Mouse (Mus musculus) adrenal gland, adult 8-10 months (tissue): Measurements from ENCODE around the gene Vmn2r-ps159. TPM values are rescaled to one million over a fixed set of nuclear protein-coding genes. Genes with fewer than 3 reads are reported as not detected.
"Not testable (repeated sequence)": the region's sequence is repeated elsewhere in the genome, so short reads cannot be mapped to it uniquely, and the experiment has no call there.

Source experiments
- DNase-seq: peaks from one replicate; pipeline ENCODE4 v3.0.0; 2022
- total RNA-seq, 4 experiments: library from RNA; stranded (reverse); gene quantifications; 2 replicates each; pipeline ENCODE4 v1.2.4; 2022

The Vmn2r-ps159 gene
- not detected for total RNA-seq

GRCm38 (mm10) chr4:156330803-156331202 is at the start of gene Vmn2r-ps159:
Vmn2r-ps159 (plus strand) TSS chr4:156331103.
- DNase-seq, result not testable (repeated sequence)

GRCm38 (mm10) chr4:156341601-156342504 is 10.9 kb downstream of the Vmn2r-ps159 start:
- DNase-seq, result not testable (repeated sequence)

DNA sequence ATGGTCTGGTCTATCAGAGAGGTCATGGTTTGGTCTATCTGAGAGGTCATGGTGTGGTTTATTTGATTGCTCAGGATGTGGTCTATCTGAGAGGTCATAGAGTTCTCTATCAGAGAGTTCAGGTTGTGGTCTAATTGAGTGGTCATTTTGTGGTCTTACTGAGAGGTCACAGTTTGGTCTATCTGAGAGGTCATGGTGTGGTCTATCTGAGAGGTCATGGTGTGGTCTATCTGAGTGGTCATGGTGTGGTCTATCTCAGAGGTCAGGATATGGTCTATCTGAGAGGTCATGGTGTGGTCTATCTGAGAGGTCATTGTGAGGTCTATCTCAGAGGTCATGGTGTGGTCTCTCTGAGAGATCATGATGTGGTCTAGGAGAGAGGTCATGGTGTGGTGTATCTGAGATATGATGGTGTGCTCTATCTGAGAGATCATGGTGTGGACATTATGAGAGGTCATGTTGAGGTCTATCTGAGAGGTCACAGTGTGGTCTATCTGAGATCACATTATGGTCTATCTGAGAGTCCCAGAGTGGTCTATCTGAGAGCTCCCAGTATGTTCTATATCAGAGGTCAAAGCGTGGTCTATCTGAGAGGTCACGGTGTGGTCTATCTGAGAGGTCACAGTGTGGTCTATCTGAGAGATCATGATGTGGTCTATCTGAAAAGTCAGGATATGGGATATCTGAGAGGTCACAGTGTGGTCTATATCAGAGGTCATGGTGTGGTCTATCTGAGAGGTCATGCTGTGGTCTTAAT is 11.8 kb downstream of the Vmn2r-ps159 start:
- DNase-seq, result no peak

- DNase-seq, result no peak
Observed at GRCm38 (mm10) chr4:156343332-156343731, 12.4 kb downstream of the Vmn2r-ps159 start.

DNA sequence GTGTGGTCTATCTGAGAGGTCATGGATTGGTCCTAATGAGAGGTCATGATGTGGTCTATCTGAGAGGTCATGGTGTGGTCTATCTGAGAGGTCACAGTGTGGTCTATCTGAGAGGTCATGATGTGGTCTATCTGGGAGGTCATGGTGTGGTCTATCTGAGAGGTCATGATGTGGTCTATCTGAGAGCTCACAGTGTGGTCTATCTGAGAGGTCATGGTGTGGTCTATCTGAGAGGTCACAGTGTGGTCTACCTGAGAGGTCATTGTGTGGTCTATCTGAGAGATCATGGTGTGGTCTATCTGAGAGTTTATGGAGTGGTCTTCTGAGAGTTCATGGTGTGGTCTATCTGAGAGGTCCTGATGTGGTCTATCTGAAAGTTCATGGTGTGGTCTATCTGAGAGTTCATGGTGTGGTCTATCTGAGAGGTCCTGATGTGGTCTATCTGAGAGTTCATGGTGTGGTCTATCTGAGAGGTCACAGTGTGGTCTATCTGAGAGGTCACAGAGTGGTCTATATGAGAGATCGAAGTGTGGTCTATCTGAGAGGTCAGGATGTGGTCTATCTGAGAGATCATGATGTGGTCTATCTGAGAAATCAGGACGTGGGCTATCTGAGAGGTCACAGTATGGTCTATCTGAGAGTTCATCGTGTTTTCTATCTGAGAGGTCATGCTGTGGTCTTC is 26.0 kb downstream of the Vmn2r-ps159 start:
- DNase-seq, result not testable (repeated sequence)

Other genes starting within 250 kb of the Vmn2r-ps159 start
- gene 9430015G10Rik, start 221.1 kb upstream of the Vmn2r-ps159 start, total RNA-seq, result 10 to 100 TPM; 10.7 to 22.9 (median 14.1) TPM
- under 1 TPM in 3 of 4 experiments, not detected in 1; 0.11 to 0.23 (median 0.22) TPM for gene Rnf223, start 200.6 kb upstream of the Vmn2r-ps159 start, total RNA-seq
- gene Agrn, start 133.6 kb upstream of the Vmn2r-ps159 start, total RNA-seq, result 10 to 100 TPM; 29.7 to 54.3 (median 41.1) TPM
- 1 to 10 TPM; 3.1 to 3.9 (median 3.6) TPM for gene Isg15, start 130.3 kb upstream of the Vmn2r-ps159 start, total RNA-seq
- gene AW011738, start 127.8 kb upstream of the Vmn2r-ps159 start, total RNA-seq, result 1 to 10 TPM; 3.0 to 6.5 (median 4.8) TPM
- 1 to 10 TPM; 3.1 to 7.0 (median 5.3) TPM for gene Perm1, start 115.2 kb upstream of the Vmn2r-ps159 start, total RNA-seq
- 10 to 100 TPM; 23.8 to 44.1 (median 32.9) TPM for gene Plekhn1, start 96.2 kb upstream of the Vmn2r-ps159 start, total RNA-seq
- 10 to 100 TPM; 32.8 to 41.8 (median 39.8) TPM for gene Noc2l, start 95.1 kb upstream of the Vmn2r-ps159 start, total RNA-seq
- gene Samd11, start 75.4 kb upstream of the Vmn2r-ps159 start, total RNA-seq, result 1 to 10 TPM; 1.6 to 4.7 (median 3.3) TPM